Mouse (Mus musculus) MEL (cell line): ENCODE results near the gene Slc39a11. TPM values are rescaled to one million over a fixed set of nuclear protein-coding genes. Genes with fewer than 3 reads are reported as not detected.
A peak's percentile ranks its signal among the peaks of the same experiment; 100 is the strongest.

Experiments
- DNase-seq: peaks from one replicate; pipeline ENCODE4 v3.0.0; 2011; ENCODE audit warnings: low read depth, low spot score
- H3K27ac ChIP-seq: 2 replicates; pipeline ENCODE4 v1.5.1; 2012; ENCODE audit warnings: low read depth, mild to moderate bottlenecking, control low read depth, low read length, moderate library complexity; ENCODE audit not compliant: control insufficient read depth
- H3K27me3 ChIP-seq, 2 experiments: fragments of 150-350 bp in 1 of 2; sonication (generic) in 1 of 2; 2 replicates each; pipeline ENCODE4 v1.6.1; 2012; ENCODE audit warnings: low read length in 2 of 2, mild to moderate bottlenecking in 2 of 2, improper control_type of control experiment in 1 of 2, moderate library complexity in 1 of 2; ENCODE audit not compliant: insufficient read depth in 2 of 2, control insufficient read depth in 1 of 2
- H3K36me3 ChIP-seq, 2 experiments: 2 replicates each; pipeline ENCODE4 v1.6.1; 2012 to 2014; ENCODE audit warnings: low read length in 2 of 2, improper control_type of control experiment in 1 of 2, inconsistent platforms in 1 of 2, mild to moderate bottlenecking in 1 of 2; ENCODE audit not compliant: insufficient read depth in 2 of 2, control insufficient read depth in 1 of 2
- H3K4me1 ChIP-seq, 2 experiments: fragments of 150-350 bp in 1 of 2; sonication (generic) in 1 of 2; 2 replicates each; pipeline ENCODE4 v1.6.1; 2012; ENCODE audit warnings: low read length in 2 of 2, improper control_type of control experiment in 1 of 2, mild to moderate bottlenecking in 1 of 2; ENCODE audit not compliant: insufficient read depth in 2 of 2, control insufficient read depth in 1 of 2
- H3K4me3 ChIP-seq, 2 experiments: fragments of 150-350 bp in 1 of 2; sonication (generic) in 1 of 2; 2 replicates each; pipeline ENCODE4 v1.5.1; 2012; ENCODE audit warnings: low read depth in 2 of 2, low read length in 2 of 2, mild to moderate bottlenecking in 2 of 2, moderate library complexity in 2 of 2, control low read depth in 1 of 2, improper control_type of control experiment in 1 of 2; ENCODE audit not compliant: control insufficient read depth in 1 of 2, insufficient read depth in 1 of 2
- H3K79me2 ChIP-seq: 2 replicates; pipeline ENCODE4 v1.6.1; 2012; ENCODE audit warnings: mild to moderate bottlenecking, low read length, moderate library complexity; ENCODE audit not compliant: control insufficient read depth, poor library complexity, insufficient read depth
- H3K9ac ChIP-seq: 2 replicates; pipeline ENCODE4 v1.6.1; 2012; ENCODE audit warnings: low read depth, mild to moderate bottlenecking, control low read depth, low read length, moderate library complexity; ENCODE audit not compliant: control insufficient read depth, poor library complexity, severe bottlenecking
- H3K9me3 ChIP-seq: fragments of 150-350 bp; sonication (generic); replicated peaks from 2 replicates; pipeline ENCODE4 v1.6.1; 2012; ENCODE audit warnings: mild to moderate bottlenecking, low read length, improper control_type of control experiment, moderate library complexity; ENCODE audit not compliant: insufficient read depth
- BHLHE40 ChIP-seq: IDR thresholded peaks from 2 replicates; pipeline ENCODE4 v1.6.1; 2012; ENCODE audit warnings: low read depth, mild to moderate bottlenecking, inconsistent platforms, low read length, improper control_type of control experiment, borderline replicate concordance
- CTCF ChIP-seq, 3 experiments: IDR thresholded peaks in 2 of 3; conservative IDR thresholded peaks in 1 of 3; 2 replicates each; pipeline ENCODE4 v1.5.1; 2011 to 2012; ENCODE audit warnings: low read length in 3 of 3, low read depth in 2 of 3, mild to moderate bottlenecking in 2 of 3, improper control_type of control experiment in 1 of 3, inconsistent platforms in 1 of 3, mixed read lengths in 1 of 3, moderate library complexity in 1 of 3; ENCODE audit not compliant: control insufficient read depth in 1 of 3, insufficient read depth in 1 of 3, poor library complexity in 1 of 3, severe bottlenecking in 1 of 3
- E2F4 ChIP-seq: IDR thresholded peaks from 2 replicates; pipeline ENCODE4 v1.6.1; 2011; ENCODE audit warnings: low read depth, low read length, improper control_type of control experiment, borderline replicate concordance
- ELF1 ChIP-seq: IDR thresholded peaks from 2 replicates; pipeline ENCODE4 v1.6.1; 2014; ENCODE audit warnings: low read depth, mild to moderate bottlenecking, inconsistent platforms, low read length, improper control_type of control experiment, moderate library complexity
- ETS1 ChIP-seq: IDR thresholded peaks from 2 replicates; pipeline ENCODE4 v1.6.1; 2012; ENCODE audit warnings: low read depth, mild to moderate bottlenecking, inconsistent platforms, low read length, improper control_type of control experiment, moderate library complexity
- HCFC1 ChIP-seq: IDR thresholded peaks from 2 replicates; pipeline ENCODE4 v1.6.1; 2012; ENCODE audit warnings: low read depth, mild to moderate bottlenecking, inconsistent platforms, low read length, improper control_type of control experiment, moderate library complexity
- KAT2A ChIP-seq: conservative IDR thresholded peaks from 2 replicates; pipeline ENCODE4 v1.6.1; 2012; ENCODE audit warnings: low read depth, low read length, improper control_type of control experiment, inconsistent platforms
- MEF2A ChIP-seq: IDR thresholded peaks from 2 replicates; pipeline ENCODE4 v1.6.1; 2014; ENCODE audit warnings: low read depth, mild to moderate bottlenecking, inconsistent platforms, low read length, improper control_type of control experiment; ENCODE audit not compliant: poor library complexity, insufficient replicate concordance, severe bottlenecking; ENCODE audit errors: extremely low read depth
- MYB ChIP-seq: IDR thresholded peaks from 2 replicates; pipeline ENCODE4 v1.6.1; 2011; ENCODE audit warnings: mild to moderate bottlenecking, low read depth, low read length, improper control_type of control experiment
- NELFE ChIP-seq: IDR thresholded peaks from 2 replicates; pipeline ENCODE4 v1.6.1; 2011; ENCODE audit warnings: low read depth, low read length, improper control_type of control experiment
- NRF1 ChIP-seq: IDR thresholded peaks from 2 replicates; pipeline ENCODE4 v1.6.1; 2014; ENCODE audit warnings: low read depth, mild to moderate bottlenecking, inconsistent platforms, low read length, improper control_type of control experiment, moderate library complexity; ENCODE audit not compliant: poor library complexity, insufficient read depth, severe bottlenecking
- POLR2A ChIP-seq, 2 experiments: IDR thresholded peaks; 2 replicates each; pipeline ENCODE4 v1.6.1; 2011 to 2012; ENCODE audit warnings: low read length in 2 of 2, mild to moderate bottlenecking in 2 of 2, control low read depth in 1 of 2, improper control_type of control experiment in 1 of 2, low read depth in 1 of 2, moderate library complexity in 1 of 2; ENCODE audit not compliant: control insufficient read depth in 1 of 2, insufficient read depth in 1 of 2, poor library complexity in 1 of 2
- POLR2AphosphoS2 ChIP-seq: IDR thresholded peaks from 2 replicates; pipeline ENCODE4 v1.6.1; 2011; ENCODE audit warnings: low read length, improper control_type of control experiment
- POLR2AphosphoS5 ChIP-seq: IDR thresholded peaks from 2 replicates; pipeline ENCODE4 v1.6.1; 2012; ENCODE audit warnings: low read depth, borderline replicate concordance, mild to moderate bottlenecking, inconsistent platforms, low read length, moderate library complexity, mixed read lengths
- SIN3A ChIP-seq: IDR thresholded peaks from 2 replicates; pipeline ENCODE4 v1.6.1; 2012; ENCODE audit warnings: low read length, improper control_type of control experiment, inconsistent platforms
- SMC3 ChIP-seq: IDR thresholded peaks from 2 replicates; pipeline ENCODE4 v1.6.1; 2011; ENCODE audit warnings: low read depth, low read length, improper control_type of control experiment
- TAL1 ChIP-seq: IDR thresholded peaks from 2 replicates; pipeline ENCODE4 v1.6.1; 2012; ENCODE audit warnings: mild to moderate bottlenecking, inconsistent platforms, low read length, moderate library complexity, mixed read lengths
- USF1 ChIP-seq: IDR thresholded peaks from 2 replicates; pipeline ENCODE4 v1.6.1; 2014; ENCODE audit warnings: low read depth, mild to moderate bottlenecking, inconsistent platforms, low read length, improper control_type of control experiment, moderate library complexity
- USF2 ChIP-seq, 2 experiments: IDR thresholded peaks; 2 replicates each; pipeline ENCODE4 v1.6.1; 2011 to 2012; ENCODE audit warnings: improper control_type of control experiment in 2 of 2, low read length in 2 of 2, borderline replicate concordance in 1 of 2, inconsistent platforms in 1 of 2, low read depth in 1 of 2, mild to moderate bottlenecking in 1 of 2; ENCODE audit not compliant: insufficient read depth in 1 of 2
- ZC3H11A ChIP-seq: IDR thresholded peaks from 2 replicates; pipeline ENCODE4 v1.6.1; 2012; ENCODE audit warnings: low read depth, mild to moderate bottlenecking, inconsistent platforms, low read length, improper control_type of control experiment
- polyA plus RNA-seq, 2 experiments: library from polyadenylated mRNA; stranded (reverse) in 1 of 2; unstranded in 1 of 2; fragments of >175 nt in 1 of 2; fragments of >200 nt in 1 of 2; gene quantifications; 2 replicates each; pipeline versions ENCODE4 v1.2.1 to v1.2.4; 2012; ENCODE audit warnings: low replicate concordance in 2 of 2, low read depth in 1 of 2; ENCODE audit not compliant: insufficient read length in 2 of 2, insufficient read depth in 1 of 2, missing spikeins in 1 of 2
- total RNA-seq: library from RNA; depleted of rRNA; stranded (reverse); fragments of 300-350 nt; gene quantifications from 2 replicates; pipeline ENCODE4 v1.2.3, GENCODE M21; 2012

Gene Slc39a11
- total and polyA plus RNA-seq, 3 experiments: 34.2 to 45.6 TPM; not detected in 1

- no peak for TF ChIP-seq POLR2A (IDR thresholded peaks at IDR 0.05; ENCODE audit: control insufficient read depth in 1 of 2, insufficient read depth in 1 of 2, low read depth in 1 of 2, low read length in 2 of 2, poor library complexity in 1 of 2)
- TF ChIP-seq POLR2AphosphoS5: no peak
- TF ChIP-seq E2F4: no peak
- no peak for TF ChIP-seq POLR2AphosphoS2
- no peak for TF ChIP-seq ZC3H11A
- no peak for TF ChIP-seq CTCF (IDR thresholded peaks at IDR 0.05 in 2 of 3, conservative IDR thresholded peaks at IDR 0.05 in 1 of 3; ENCODE audit: control insufficient read depth in 1 of 3, insufficient read depth in 1 of 3, low read depth in 2 of 3, low read length in 3 of 3, poor library complexity in 1 of 3, severe bottlenecking in 1 of 3)
- no peak for TF ChIP-seq NELFE
- TF ChIP-seq BHLHE40: no peak
- no peak for TF ChIP-seq SMC3
- TF ChIP-seq ETS1: no peak
- TF ChIP-seq MEF2A: no peak
- no peak for TF ChIP-seq KAT2A
- no peak for TF ChIP-seq ELF1
- TF ChIP-seq USF1: no peak
- TF ChIP-seq NRF1: no peak
- no peak for TF ChIP-seq TAL1
- no peak for TF ChIP-seq SIN3A
- TF ChIP-seq MYB: no peak
- H3K4me1 ChIP-seq: peaks cover 7 to 24% of the 10 kb centered on the region in 2 experiments
- no peak overlapping the region for H3K9ac ChIP-seq
- H3K4me3 ChIP-seq: no peak overlapping the region
- no peaks in the 10 kb centered on the region for H3K9me3 ChIP-seq
- no peak for DNase-seq
- H3K27ac ChIP-seq: no peak overlapping the region
- H3K27me3 ChIP-seq: no peaks in the 10 kb centered on the region
- H3K36me3 ChIP-seq: peaks cover 12 to 18% of the 10 kb centered on the region in 2 experiments; a peak in 3 of 4 replicates
- peaks cover 11% of the 10 kb centered on the region for H3K79me2 ChIP-seq
Observed at GRCm38 (mm10) chr11:113652516-113652915, 2.6 kb upstream of the Slc39a11 start.

- Histone ChIP-seq H3K27ac (no peak overlapping the region), H3K4me1 (peaks cover 7 to 24% of the 10 kb centered on the region in 2 experiments), H3K9ac (no peak overlapping the region), H3K4me3 (no peak overlapping the region), H3K36me3 (peaks cover 9 to 18% of the 10 kb centered on the region in 2 experiments; a peak in 3 of 4 replicates), H3K27me3 (no peaks in the 10 kb centered on the region), H3K9me3 (no peaks in the 10 kb centered on the region), H3K79me2 (peaks cover 11% of the 10 kb centered on the region)
- TF ChIP-seq BHLHE40 (no peak), USF2 (IDR thresholded peaks at IDR 0.05; ENCODE audit: borderline replicate concordance in 1 of 2, insufficient read depth in 1 of 2, low read depth in 1 of 2, low read length in 2 of 2) (no peak), HCFC1 (no peak), TAL1 (no peak), KAT2A (no peak), CTCF (IDR thresholded peaks at IDR 0.05 in 2 of 3, conservative IDR thresholded peaks at IDR 0.05 in 1 of 3; ENCODE audit: control insufficient read depth in 1 of 3, insufficient read depth in 1 of 3, low read depth in 2 of 3, low read length in 3 of 3, poor library complexity in 1 of 3, severe bottlenecking in 1 of 3) (peak in 2 of 3 experiments; percentile 18 to 47; a peak in 4 of 6 replicates), ETS1 (no peak)
- DNase-seq: no peak
Observed at GRCm38 (mm10) chr11:113651907-113652273, 2.0 kb upstream of the Slc39a11 start.
